In genomic region chr5:34188856-34189255, GRCm38 (mm10) we compare ENCODE assay signal across 9 mouse cellular contexts. TPM values are rescaled to one million over a fixed set of nuclear protein-coding genes. Genes with fewer than 3 reads are reported as not detected.
DNase-seq lines count a peak whose midpoint lies in the region; ATAC-seq and TF ChIP-seq lines count a peak whose summit lies in the region.
"Had no signal": no experiment of that assay in that cellular context is flagged by ENCODE, and none has a peak within 500 bp of the region (broad histone marks: within the 10 kb centered on the region; RNA-seq: fewer than 3 reads in every experiment).

No protein-coding gene starts in this region.

- H3K9ac ChIP-seq in kidney, embryonic 15.5 days = no peak overlapping the region
- H3K9ac ChIP-seq in heart, embryonic 16.5 days (ENCODE audit: low read length) = peak overlapping the region; percentile 83
- H3K9ac ChIP-seq in midbrain, embryonic 12.5 days (replicated peaks) = peak overlapping the region; percentile 63; the same call in 1 of the 2 replicates

- WGBS in kidney, embryonic 15.5 days = 66% methylated on average over 2 of the region's 2 CpGs
- 71% methylated on average over 2 of the region's 2 CpGs for WGBS in kidney, adult 2 months
- WGBS in heart, embryonic 16.5 days = 75% methylated on average over 2 of the region's 2 CpGs
- WGBS in midbrain, embryonic 12.5 days = 77% methylated on average over 2 of the region's 2 CpGs

- no peak for TF ChIP-seq POLR2A in kidney, adult 2 months (IDR thresholded peaks at IDR 0.05; ENCODE audit: low read depth, low read length)
- TF ChIP-seq POLR2A in bone marrow macrophage, adult 2 months (IDR thresholded peaks at IDR 0.05; ENCODE audit: borderline replicate concordance, low read depth, low read length) = no peak

- H3K27ac ChIP-seq in kidney, embryonic 15.5 days = peak overlapping the region; percentile 92; the same call in 1 of the 2 replicates
- H3K27ac ChIP-seq in kidney, adult 2 months (ENCODE audit: insufficient read depth, low read depth, low read length) = no peak overlapping the region; the same call in 1 of the 2 replicates
- peak overlapping the region; percentile 82 for H3K27ac ChIP-seq in bone marrow macrophage, adult 2 months (ENCODE audit: insufficient read depth, low read depth, low read length)
- peak overlapping the region; percentile 95; the same call in 1 of the 2 replicates for H3K27ac ChIP-seq in heart, embryonic 16.5 days (ENCODE audit: low read length)
- no peak overlapping the region for H3K27ac ChIP-seq in midbrain, embryonic 12.5 days (replicated peaks)

- H3K9me3 ChIP-seq in kidney, embryonic 15.5 days (replicated peaks) = no peaks in the 10 kb centered on the region
- no peaks in the 10 kb centered on the region for H3K9me3 ChIP-seq in heart, embryonic 16.5 days (replicated peaks; ENCODE audit: control insufficient read depth, low read length)
- H3K9me3 ChIP-seq in midbrain, embryonic 12.5 days = no peaks in the 10 kb centered on the region

- peak overlapping the region; percentile 67; the same call in 1 of the 2 replicates for H3K4me3 ChIP-seq in kidney, embryonic 15.5 days (replicated peaks)
- no peak overlapping the region for H3K4me3 ChIP-seq in kidney, adult 2 months (ENCODE audit: insufficient read depth, low read depth, low read length)
- peak overlapping the region; percentile 79; the same call in 1 of the 2 replicates for H3K4me3 ChIP-seq in bone marrow macrophage, adult 2 months (ENCODE audit: insufficient read depth, low read length)
- H3K4me3 ChIP-seq in heart, embryonic 16.5 days (ENCODE audit: low read length) = peak overlapping the region; percentile 75; the same call in 1 of the 2 replicates
- peak overlapping the region; percentile 92; the same call in 1 of the 2 replicates for H3K4me3 ChIP-seq in midbrain, embryonic 12.5 days

- no peak for TF ChIP-seq CTCF in kidney, adult 2 months (conservative IDR thresholded peaks at IDR 0.05; ENCODE audit: insufficient read depth, insufficient read length, low read depth, low read length)
- TF ChIP-seq CTCF in bone marrow macrophage, adult 2 months (IDR thresholded peaks at IDR 0.05; ENCODE audit: low read depth, low read length) = no peak

- ATAC-seq in kidney, embryonic 15.5 days (replicated peaks; ENCODE audit: low FRiP score) = no peak
- no peak for ATAC-seq in heart, embryonic 16.5 days (replicated peaks; ENCODE audit: extremely low read depth, insufficient read depth, low FRiP score)
- ATAC-seq in midbrain, embryonic 12.5 days (ENCODE audit: low FRiP score, low read depth) = no peak

- H3K27me3 ChIP-seq in kidney, embryonic 15.5 days = no peaks in the 10 kb centered on the region
- no peaks in the 10 kb centered on the region for H3K27me3 ChIP-seq in kidney, adult 2 months (replicated peaks; ENCODE audit: control insufficient read depth, insufficient read depth, low read length)
- H3K27me3 ChIP-seq in heart, embryonic 16.5 days (ENCODE audit: control insufficient read depth, insufficient read depth, low read length) = no peaks in the 10 kb centered on the region
- peaks cover 10% of the 10 kb centered on the region for H3K27me3 ChIP-seq in midbrain, embryonic 12.5 days

- peaks cover 43% of the 10 kb centered on the region for H3K4me1 ChIP-seq in kidney, embryonic 15.5 days
- H3K4me1 ChIP-seq in kidney, adult 2 months (ENCODE audit: control insufficient read depth, insufficient read depth, low read length) = peaks cover 35% of the 10 kb centered on the region
- peaks cover 46% of the 10 kb centered on the region for H3K4me1 ChIP-seq in bone marrow macrophage, adult 2 months (ENCODE audit: control insufficient read depth, insufficient read depth, low read length)
- H3K4me1 ChIP-seq in heart, embryonic 16.5 days (ENCODE audit: control insufficient read depth, insufficient read depth, low read length) = peaks cover 46% of the 10 kb centered on the region
- H3K4me1 ChIP-seq in midbrain, embryonic 12.5 days = peaks cover 33% of the 10 kb centered on the region

- peak overlapping the region; percentile 65 for H3K4me2 ChIP-seq in kidney, embryonic 15.5 days
- H3K4me2 ChIP-seq in heart, embryonic 16.5 days (ENCODE audit: low read depth, low read length) = peak overlapping the region; percentile 65
- peak overlapping the region; percentile 88; the same call in 1 of the 2 replicates for H3K4me2 ChIP-seq in midbrain, embryonic 12.5 days (replicated peaks)

- 0 out of 2 replicates have a peak, but pooled peaks cover 10% of the 10 kb centered on the region for H3K36me3 ChIP-seq in kidney, embryonic 15.5 days
- H3K36me3 ChIP-seq in kidney, adult 2 months (ENCODE audit: control insufficient read depth, insufficient read depth, low read length) = no peaks in the 10 kb centered on the region
- H3K36me3 ChIP-seq in heart, embryonic 16.5 days (ENCODE audit: control insufficient read depth, insufficient read depth) = no peaks in the 10 kb centered on the region
- no peaks in the 10 kb centered on the region for H3K36me3 ChIP-seq in midbrain, embryonic 12.5 days

- DNase-seq in kidney, adult 2 months = no peak
- no peak for DNase-seq in urinary bladder, postnatal 25 days (ENCODE audit: low spot score)
- no peak for DNase-seq in retina, postnatal 1 day
- DNase-seq in layer of hippocampus, adult 9-11 months = no peak
- DNase-seq: kidney, postnatal 25 days had no signal

RNA-seq across cellular contexts. Expression of gene Mxd4, which starts 1.3 kb away (rescaled TPM):
- 40.6 and 44.3 TPM in 2 replicates for polyA plus RNA-seq in kidney, embryonic 15.5 days (2015; fragmentation: Nextera tagmentation; extraction: Ambion mirVana)
- polyA plus RNA-seq in kidney, adult 2 months (2012; rRNA removed) = 143 and 164 TPM in 2 replicates
- 112 and 116 TPM in 2 replicates for polyA plus RNA-seq in bone marrow macrophage, adult 2 months (2012; ENCODE audit: insufficient read depth, insufficient read length, missing spikeins)
- 26.6 and 32.2 TPM in 2 replicates for polyA plus RNA-seq in heart, embryonic 16.5 days (2015; fragmentation: Nextera tagmentation; extraction: Ambion mirVana)
- 26.4 and 31.8 TPM in 2 replicates for polyA plus RNA-seq in midbrain, embryonic 12.5 days (2016; fragmentation: Nextera tagmentation; extraction: Ambion mirVana)

RNA-seq across cellular contexts. Expression of gene Haus3, which starts 19.5 kb away (rescaled TPM):
- polyA plus RNA-seq in kidney, embryonic 15.5 days (2015; fragmentation: Nextera tagmentation; extraction: Ambion mirVana) = 37.8 and 46.1 TPM in 2 replicates
- polyA plus RNA-seq in kidney, adult 2 months (2012; rRNA removed) = 0.34 and 0.64 TPM in 2 replicates
- polyA plus RNA-seq in bone marrow macrophage, adult 2 months (2012; ENCODE audit: insufficient read depth, insufficient read length, missing spikeins) = 25.8 and 33.0 TPM in 2 replicates
- 22.3 and 28.4 TPM in 2 replicates for polyA plus RNA-seq in heart, embryonic 16.5 days (2015; fragmentation: Nextera tagmentation; extraction: Ambion mirVana)
- 37.0 and 41.8 TPM in 2 replicates for polyA plus RNA-seq in midbrain, embryonic 12.5 days (2016; fragmentation: Nextera tagmentation; extraction: Ambion mirVana)

RNA-seq across cellular contexts. Expression of gene Poln, which starts 19.6 kb away (rescaled TPM):
- polyA plus RNA-seq in kidney, embryonic 15.5 days (2015; fragmentation: Nextera tagmentation; extraction: Ambion mirVana) = 0.31 and 0.34 TPM in 2 replicates
- polyA plus RNA-seq in kidney, adult 2 months (2012; rRNA removed) = 1.3 and 1.8 TPM in 2 replicates
- polyA plus RNA-seq in bone marrow macrophage, adult 2 months (2012; ENCODE audit: insufficient read depth, insufficient read length, missing spikeins) = 0.56 and 1.5 TPM in 2 replicates
- 0.22 and 0.55 TPM in 2 replicates for polyA plus RNA-seq in heart, embryonic 16.5 days (2015; fragmentation: Nextera tagmentation; extraction: Ambion mirVana)
- 0.51 and 1.3 TPM in 2 replicates for polyA plus RNA-seq in midbrain, embryonic 12.5 days (2016; fragmentation: Nextera tagmentation; extraction: Ambion mirVana)

Comparison
In these comparisons a context has a peak if more than half of its experiments do, and no peak if none do; other contexts are left out.
1. H3K27ac ChIP-seq: peak in kidney, embryonic 15.5 days (single experiment), bone marrow macrophage, adult 2 months (single experiment) and heart, embryonic 16.5 days (single experiment); none in kidney, adult 2 months (single experiment) and midbrain, embryonic 12.5 days (single experiment).
2. RNA of gene Haus3, which starts 19.5 kb away (polyA plus RNA-seq): 37.8 to 46.1 TPM in kidney, embryonic 15.5 days, 37.0 to 41.8 TPM in midbrain, embryonic 12.5 days, 22.3 to 28.4 TPM in heart, embryonic 16.5 days and 25.8 to 33.0 TPM in bone marrow macrophage, adult 2 months; 0.34 to 0.64 TPM in kidney, adult 2 months; every median in the first group is over 10 times any median in the second.
3. Peak in every context shown above with its lines, with median percentiles within 50 percentile points of each other: H3K4me2 ChIP-seq.